Mouse (Mus musculus) small intestine, adult 2 months (tissue): Measurements from ENCODE around the gene E2f6.

Experiments
- CTCF ChIP-seq: fragments of 200-500 bp; IDR thresholded peaks from 2 replicates; pipeline ENCODE4 v1.5.1; 2012; ENCODE audit warnings: low read depth, mild to moderate bottlenecking, control low read depth, inconsistent platforms, low read length, moderate library complexity, mixed read lengths; ENCODE audit not compliant: insufficient replicate concordance, insufficient read length; ENCODE audit errors: extremely low read depth
- POLR2A ChIP-seq: fragments of 200-500 bp; IDR thresholded peaks from 2 replicates; pipeline ENCODE4 v1.6.1; 2012; ENCODE audit warnings: low read depth, mild to moderate bottlenecking, control low read depth, inconsistent platforms, low read length, moderate library complexity

DNA sequence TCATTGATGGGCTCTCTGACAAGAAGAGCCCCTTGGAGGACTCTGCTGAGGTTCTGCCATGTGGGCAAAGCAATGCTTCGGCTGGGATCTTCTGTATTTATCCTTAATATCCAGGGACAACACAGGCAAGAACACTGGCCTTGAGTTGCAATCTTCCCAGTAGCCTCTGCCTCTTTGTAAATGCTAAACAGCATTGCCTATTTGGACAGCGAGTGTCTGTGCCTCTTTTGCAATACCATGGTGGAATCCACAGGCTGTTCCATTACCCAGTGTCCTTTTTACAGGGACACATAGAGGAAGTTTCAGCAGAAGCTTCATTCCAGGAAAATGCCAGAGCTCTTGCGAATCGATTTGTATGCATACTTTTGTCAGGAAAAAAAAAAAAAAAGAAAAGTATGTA, 53.7 kb downstream of the E2f6 start:
- no peak for TF ChIP-seq POLR2A
- no peak for TF ChIP-seq CTCF
